Mouse (Mus musculus) forebrain, embryonic 12.5 days (tissue): ENCODE measurements at regions not wholly inside any gene's neighbourhood (a gene's known extent, or its start where the extent isn't known, plus 50 kb on each side); places are given as distances from the start of the nearest gene placed in this dataset.

Experiments used
- ATAC-seq: fragments of 200-750 bp; cut with Nextera tagmentation; 2 replicates; pipeline ENCODE4 v1.8.0; 2017; ENCODE audit warnings: moderate TSS enrichment; ENCODE audit not compliant: low FRiP score
- H3K27ac ChIP-seq: fragments of 300-500 bp; sonication (generic); 2 replicates; pipeline ENCODE4 v1.5.1; 2016; ENCODE audit warnings: mild to moderate bottlenecking
- H3K27me3 ChIP-seq: fragments of 300-500 bp; sonication (generic); 2 replicates; pipeline ENCODE4 v1.6.1; 2016; ENCODE audit warnings: mild to moderate bottlenecking
- H3K36me3 ChIP-seq: fragments of 300-500 bp; sonication (generic); replicated peaks from 2 replicates; pipeline ENCODE4 v1.6.1; 2016; ENCODE audit warnings: mild to moderate bottlenecking
- H3K4me1 ChIP-seq: fragments of 300-500 bp; sonication (generic); 2 replicates; pipeline ENCODE4 v1.6.1; 2016
- H3K4me2 ChIP-seq: fragments of 300-500 bp; sonication (generic); 2 replicates; pipeline ENCODE4 v1.6.1; 2016; ENCODE audit warnings: mild to moderate bottlenecking, moderate library complexity
- H3K4me3 ChIP-seq: fragments of 300-500 bp; sonication (generic); replicated peaks from 2 replicates; pipeline ENCODE4 v1.5.1; 2016; ENCODE audit warnings: mild to moderate bottlenecking
- H3K9ac ChIP-seq: fragments of 300-500 bp; sonication (generic); 2 replicates; pipeline ENCODE4 v1.6.1; 2016; ENCODE audit warnings: mild to moderate bottlenecking
- H3K9me3 ChIP-seq: fragments of 300-500 bp; sonication (generic); 2 replicates; pipeline ENCODE4 v1.6.1; 2016
- WGBS: fragments of 180-500 bp; shearing (Covaris S2); methylation state at CpG from one replicate; pipeline ENCODE4 v1.1.7; 2016; 5-methylcytosine and 5-hydroxymethylcytosine counted together

DNA sequence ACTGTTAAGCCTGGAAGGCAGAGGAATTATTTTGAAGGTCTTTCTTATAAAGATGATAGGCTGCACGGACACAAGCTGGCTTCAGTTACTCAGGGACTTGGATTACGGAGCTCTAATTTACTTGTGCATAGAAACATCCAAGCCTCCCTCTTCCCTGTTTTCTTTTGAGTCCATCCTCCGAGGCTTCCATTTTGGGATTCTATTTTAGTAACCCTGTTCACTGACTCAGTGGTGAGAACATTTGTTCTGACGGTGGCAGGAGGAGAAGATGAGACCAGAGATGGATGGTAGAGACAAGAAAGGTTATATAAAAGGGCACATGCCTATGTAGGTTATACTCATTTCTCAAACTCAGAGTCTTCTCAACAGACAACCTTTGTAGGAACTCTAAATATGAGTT lies 445.4 kb downstream of the Adam3 start:
- H3K4me3 ChIP-seq: no peak overlapping the region
- H3K4me2 ChIP-seq: no peak overlapping the region
- WGBS: 87% methylated on average over 4 of the region's 4 CpGs
- no peak for ATAC-seq
- H3K27ac ChIP-seq: no peak overlapping the region
- no peaks in the 10 kb centered on the region for H3K4me1 ChIP-seq
- no peaks in the 10 kb centered on the region for H3K36me3 ChIP-seq
- no peak overlapping the region for H3K9ac ChIP-seq
- H3K27me3 ChIP-seq: no peaks in the 10 kb centered on the region
- H3K9me3 ChIP-seq: no peaks in the 10 kb centered on the region

DNA sequence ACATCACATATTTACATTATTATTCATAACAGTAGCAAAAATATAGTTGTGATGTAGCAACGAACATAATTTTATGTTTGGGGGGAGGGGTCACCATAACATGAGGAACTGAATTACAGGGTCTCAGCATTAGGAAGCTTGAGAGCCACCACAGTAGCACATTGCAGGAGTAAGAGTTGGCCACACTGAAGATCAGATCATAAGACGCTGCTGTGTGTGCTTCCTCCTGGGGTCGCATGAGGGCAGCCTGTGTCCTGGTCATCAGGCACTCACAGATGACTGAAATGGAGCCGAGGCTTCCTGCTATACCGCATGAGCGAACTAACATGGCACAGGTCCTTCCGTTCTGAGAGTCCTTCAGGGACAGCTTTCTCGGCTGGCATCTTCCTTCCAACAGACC lies 447.3 kb downstream of the Adam3 start:
- Histone ChIP-seq H3K9me3 (no peaks in the 10 kb centered on the region), H3K4me2 (no peak overlapping the region), H3K27me3 (no peaks in the 10 kb centered on the region), H3K4me3 (no peak overlapping the region), H3K36me3 (no peaks in the 10 kb centered on the region), H3K27ac (no peak overlapping the region), H3K4me1 (no peaks in the 10 kb centered on the region), H3K9ac (no peak overlapping the region)
- no peak for ATAC-seq
- 91% methylated on average over 8 of the region's 8 CpGs for WGBS

DNA sequence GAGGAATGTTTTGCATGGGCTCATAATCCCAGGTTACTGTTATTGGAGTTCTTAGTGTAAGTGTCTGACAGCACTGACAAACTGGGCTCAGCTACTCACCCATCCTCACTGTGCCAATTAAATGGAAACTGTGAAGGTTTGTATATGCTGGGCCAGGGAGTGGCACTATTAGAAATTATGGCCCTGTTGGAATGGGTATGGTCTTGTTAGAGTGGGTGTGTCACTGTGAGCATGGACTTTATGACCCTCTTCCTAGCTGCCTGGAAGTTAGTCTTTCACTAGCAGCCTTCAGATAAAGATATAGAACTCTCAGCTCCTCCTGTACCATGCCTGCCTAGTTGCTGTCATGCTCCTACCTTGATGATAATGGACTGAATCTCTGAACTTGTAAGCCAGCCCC lies 464.3 kb downstream of the Adam3 start:
- ATAC-seq: no peak
- Histone ChIP-seq H3K4me1 (no peaks in the 10 kb centered on the region), H3K4me2 (no peak overlapping the region), H3K27me3 (no peaks in the 10 kb centered on the region), H3K4me3 (no peak overlapping the region), H3K27ac (no peak overlapping the region), H3K9ac (no peak overlapping the region), H3K9me3 (no peaks in the 10 kb centered on the region), H3K36me3 (no peaks in the 10 kb centered on the region)

DNA sequence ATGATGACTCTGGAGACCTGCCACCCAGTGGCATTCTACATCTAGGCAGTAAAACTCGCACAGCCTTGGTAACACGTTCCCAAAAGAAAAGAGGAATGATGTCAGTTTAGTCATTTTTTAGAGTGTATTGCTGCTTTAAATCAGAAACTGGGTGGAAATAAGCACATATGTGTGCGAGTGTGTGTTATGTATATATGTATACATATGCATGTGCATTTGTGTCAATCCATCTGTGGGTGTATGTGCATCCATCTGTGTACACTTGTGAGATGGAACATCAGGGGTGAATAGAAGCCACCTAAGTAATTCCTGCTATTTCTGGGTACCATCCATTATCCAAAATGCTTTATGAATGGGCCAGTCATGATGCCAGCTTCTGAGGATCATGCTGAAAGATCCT lies 467.0 kb downstream of the Adam3 start:
- Histone ChIP-seq H3K27ac (no peak overlapping the region), H3K4me2 (no peak overlapping the region), H3K9me3 (no peaks in the 10 kb centered on the region), H3K4me3 (no peak overlapping the region), H3K4me1 (no peaks in the 10 kb centered on the region), H3K27me3 (no peaks in the 10 kb centered on the region), H3K36me3 (no peaks in the 10 kb centered on the region), H3K9ac (no peak overlapping the region)
- no peak for ATAC-seq
- 87% methylated on average over 3 of the region's 3 CpGs for whole genome bisulfite sequencing

DNA sequence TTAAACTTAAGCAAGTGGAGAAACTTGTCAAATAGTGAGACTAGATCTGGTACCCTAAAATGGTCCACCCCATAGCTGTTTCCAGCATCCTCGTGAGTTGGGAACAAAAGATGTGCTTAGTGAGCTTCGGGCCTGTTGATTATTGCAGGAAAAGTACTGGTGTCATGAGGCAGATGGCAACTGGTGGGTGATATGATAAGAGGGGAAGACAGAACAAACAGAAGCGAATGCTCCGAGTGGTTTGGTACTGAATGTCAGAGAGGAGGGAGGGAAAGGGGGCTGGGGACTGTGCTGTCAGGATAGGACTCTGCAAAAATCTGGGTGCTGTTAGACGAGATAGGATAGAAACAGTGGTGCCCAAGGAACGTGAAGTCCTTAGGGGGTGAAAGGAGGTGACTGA lies 483.4 kb downstream of the Adam3 start:
- no peak overlapping the region for H3K4me3 ChIP-seq
- H3K36me3 ChIP-seq: no peaks in the 10 kb centered on the region
- H3K9me3 ChIP-seq: peaks cover 6% of the 10 kb centered on the region; the same call in 1 of the 2 replicates
- no peak for ATAC-seq
- 73% methylated on average over 6 of the region's 6 CpGs for WGBS
- H3K27ac ChIP-seq: no peak overlapping the region
- H3K9ac ChIP-seq: no peak overlapping the region
- H3K4me2 ChIP-seq: no peak overlapping the region
- H3K27me3 ChIP-seq: no peaks in the 10 kb centered on the region
- H3K4me1 ChIP-seq: no peaks in the 10 kb centered on the region

DNA sequence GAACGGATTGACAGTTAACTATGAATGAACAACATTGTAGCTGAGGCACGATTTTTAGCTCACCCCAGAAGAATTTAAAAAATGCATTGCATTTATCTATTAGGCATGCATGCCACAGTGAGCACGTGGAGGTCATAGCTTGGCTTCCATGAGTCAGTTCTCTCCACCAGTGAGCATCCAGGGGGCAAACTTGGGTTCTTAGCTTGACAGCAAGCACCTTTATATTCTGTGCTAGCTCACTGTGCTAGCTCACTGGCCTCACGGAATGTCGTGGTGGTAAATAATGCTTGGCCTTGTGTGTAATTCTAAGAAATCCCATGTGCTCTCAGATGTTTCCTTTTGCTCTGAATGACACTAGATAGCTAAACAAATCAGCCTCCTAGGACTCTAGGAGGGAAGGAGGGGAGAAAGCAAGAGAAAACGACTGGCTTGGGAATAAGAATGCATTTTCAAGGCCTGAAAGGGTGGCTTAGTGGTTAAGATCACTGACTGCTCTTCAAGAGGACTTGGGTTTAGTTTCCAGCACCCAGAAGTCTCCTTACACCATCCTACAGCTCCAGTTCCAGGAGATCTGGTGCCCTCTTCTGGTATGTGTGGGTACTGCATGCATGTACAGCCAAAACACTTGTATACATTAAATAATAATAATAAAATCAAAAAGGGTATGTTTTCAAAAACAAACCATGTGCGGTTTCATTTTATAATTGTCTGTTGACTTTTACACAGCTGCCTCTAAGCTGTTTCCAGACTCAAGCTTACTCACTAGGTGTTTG lies 485.3 kb downstream of the Adam3 start:
- 80% methylated on average over 7 of the region's 7 CpGs for WGBS
- H3K9me3 ChIP-seq: peaks cover 8% of the 10 kb centered on the region; the same call in 1 of the 2 replicates
- H3K36me3 ChIP-seq: no peaks in the 10 kb centered on the region
- no peak overlapping the region for H3K4me3 ChIP-seq
- no peak overlapping the region for H3K9ac ChIP-seq
- H3K4me1 ChIP-seq: no peaks in the 10 kb centered on the region
- no peak for ATAC-seq
- H3K27ac ChIP-seq: no peak overlapping the region
- H3K27me3 ChIP-seq: no peaks in the 10 kb centered on the region
- no peak overlapping the region for H3K4me2 ChIP-seq

DNA sequence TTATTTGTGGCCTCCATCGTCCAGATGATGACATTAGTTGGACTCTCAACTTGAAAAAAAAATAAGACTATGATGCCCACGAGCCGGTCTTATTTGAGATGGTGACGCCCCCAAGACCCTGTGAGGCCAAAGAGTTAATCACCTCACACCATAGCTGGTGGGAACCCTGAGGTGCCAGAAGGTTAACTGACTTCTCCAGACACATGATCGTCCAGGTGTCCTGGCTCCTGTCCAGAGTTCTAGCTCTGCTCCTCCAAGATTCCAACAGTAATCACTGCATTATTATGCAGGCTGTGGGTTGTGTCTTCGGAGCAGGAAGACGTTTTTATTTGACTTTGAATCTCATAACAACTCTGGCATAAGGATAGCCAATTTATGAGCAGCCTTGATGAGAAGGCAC lies 490.7 kb downstream of the Adam3 start:
- Histone ChIP-seq H3K36me3 (no peaks in the 10 kb centered on the region), H3K4me1 (no peaks in the 10 kb centered on the region), H3K9me3 (0 out of 2 replicates have a peak, but pooled peaks cover 3% of the 10 kb centered on the region), H3K9ac (no peak overlapping the region), H3K27ac (no peak overlapping the region), H3K27me3 (no peaks in the 10 kb centered on the region), H3K4me3 (no peak overlapping the region), H3K4me2 (no peak overlapping the region)
- 85% methylated on average over 7 of the region's 7 CpGs for WGBS
- no peak for ATAC-seq

DNA sequence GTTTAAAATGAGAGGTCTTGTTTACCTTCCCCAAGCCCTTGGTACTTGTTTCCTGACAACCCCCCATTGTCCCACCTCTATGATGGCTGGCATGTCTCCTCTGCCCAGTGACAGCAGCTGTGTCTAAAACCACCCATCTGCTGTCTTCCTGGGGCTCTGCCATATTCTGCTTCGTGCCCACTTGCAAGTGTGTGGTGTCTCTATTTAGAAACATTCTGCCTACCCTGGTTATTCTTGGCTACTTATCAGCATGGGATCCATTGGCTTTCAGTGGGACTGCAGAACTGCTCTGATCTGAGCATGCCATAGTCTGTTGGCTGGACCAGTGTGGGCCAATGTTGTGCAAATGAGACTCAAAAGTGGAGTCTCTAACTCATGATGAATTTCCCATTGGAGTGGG lies 497.5 kb downstream of the Adam3 start:
- Histone ChIP-seq H3K9ac (no peak overlapping the region), H3K4me1 (no peaks in the 10 kb centered on the region), H3K9me3 (no peaks in the 10 kb centered on the region), H3K27me3 (no peaks in the 10 kb centered on the region), H3K27ac (no peak overlapping the region), H3K36me3 (no peaks in the 10 kb centered on the region), H3K4me2 (no peak overlapping the region), H3K4me3 (no peak overlapping the region)
- 81% methylated on average over 1 of the region's 1 CpGs for WGBS
- ATAC-seq: no peak

DNA sequence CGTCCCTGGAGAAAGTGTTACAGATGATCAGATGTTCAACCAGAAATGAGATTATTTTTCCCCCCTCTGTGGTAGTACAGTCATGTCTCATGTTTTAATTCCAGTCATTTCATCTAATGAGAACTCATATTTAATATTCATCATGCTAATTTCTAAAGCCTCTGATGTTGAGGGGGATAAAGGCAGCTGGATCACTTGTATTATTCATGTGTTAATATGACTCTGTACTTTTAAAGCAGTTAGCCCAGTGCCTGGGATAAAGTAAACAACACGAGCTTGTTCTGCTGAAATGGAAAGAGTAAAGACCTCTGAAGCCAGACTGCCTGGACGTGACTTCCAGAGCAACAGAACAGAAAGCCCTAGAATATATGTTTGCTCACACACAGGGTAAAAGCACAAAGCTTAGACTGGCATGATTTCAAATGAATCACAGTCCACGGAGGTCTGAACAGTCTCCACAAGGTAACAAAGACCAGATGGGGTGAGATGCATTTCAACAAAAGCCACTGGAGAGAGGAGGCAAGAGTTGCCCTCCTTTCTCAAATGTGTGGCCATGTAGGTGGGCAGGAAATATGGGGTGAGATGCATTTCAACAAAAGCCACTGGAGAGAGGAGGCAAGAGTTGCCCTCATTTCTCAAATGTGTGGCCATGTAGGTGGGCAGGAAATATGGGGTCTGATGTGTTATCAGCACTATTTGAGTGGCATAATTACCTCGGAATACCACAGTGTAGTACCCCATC lies 498.1 kb downstream of the Adam3 start:
- H3K4me1 ChIP-seq: no peaks in the 10 kb centered on the region
- H3K4me2 ChIP-seq: no peak overlapping the region
- no peaks in the 10 kb centered on the region for H3K36me3 ChIP-seq
- no peak for ATAC-seq
- H3K4me3 ChIP-seq: no peak overlapping the region
- no peaks in the 10 kb centered on the region for H3K9me3 ChIP-seq
- no peak overlapping the region for H3K27ac ChIP-seq
- H3K27me3 ChIP-seq: no peaks in the 10 kb centered on the region
- H3K9ac ChIP-seq: no peak overlapping the region
- 71% methylated on average over 5 of the region's 5 CpGs for WGBS

DNA sequence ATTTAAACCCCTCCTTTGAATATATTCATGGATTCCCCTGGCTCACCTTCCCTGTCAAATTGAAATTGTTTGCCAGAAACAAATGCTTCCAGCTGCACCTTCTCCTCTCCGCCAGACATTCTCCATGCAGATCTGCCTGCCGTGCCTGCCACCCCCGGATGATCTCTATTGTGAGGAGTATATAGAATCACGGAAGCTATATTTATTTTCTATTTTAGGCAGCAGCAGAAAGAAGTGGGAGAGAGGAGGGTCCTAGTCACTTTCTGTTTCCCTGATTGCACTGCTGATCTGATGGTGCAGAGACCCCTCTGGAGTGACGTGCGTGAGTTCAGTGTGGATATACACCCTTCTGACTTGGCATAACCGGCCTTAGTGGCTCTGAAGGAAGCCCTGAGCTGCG lies 505.4 kb downstream of the Adam3 start:
- 78% methylated on average over 8 of the region's 8 CpGs for WGBS
- H3K27ac ChIP-seq: no peak overlapping the region
- no peak for ATAC-seq

DNA sequence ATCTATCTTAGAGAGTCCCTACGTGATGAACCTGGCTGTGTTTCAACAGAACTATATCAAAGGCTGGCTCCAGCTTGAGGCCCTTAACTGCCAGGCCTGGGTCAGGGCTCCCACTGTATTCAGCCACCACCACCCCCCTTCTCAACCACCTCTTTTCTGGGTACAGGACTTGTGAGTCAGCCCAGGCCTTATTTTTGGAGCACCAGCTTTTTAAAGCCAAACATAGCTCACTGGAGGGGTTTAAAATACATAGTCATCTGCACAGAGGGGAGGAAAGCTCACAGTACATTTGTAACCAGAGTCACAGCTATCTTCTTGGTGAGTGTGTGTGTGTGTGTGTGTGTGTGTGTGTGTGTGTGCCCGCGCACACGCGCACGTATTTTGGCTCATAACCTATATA lies 509.0 kb downstream of the Adam3 start:
- Histone ChIP-seq H3K27me3 (no peaks in the 10 kb centered on the region), H3K9me3 (no peaks in the 10 kb centered on the region), H3K9ac (no peak overlapping the region), H3K27ac (no peak overlapping the region), H3K4me3 (no peak overlapping the region), H3K36me3 (no peaks in the 10 kb centered on the region), H3K4me2 (no peak overlapping the region), H3K4me1 (no peaks in the 10 kb centered on the region)
- ATAC-seq: no peak
- 94% methylated on average over 6 of the region's 6 CpGs for WGBS

More for the DNA sequence above, 505.4 kb downstream of the Adam3 start:
- Histone ChIP-seq H3K9me3 (no peaks in the 10 kb centered on the region), H3K4me1 (no peaks in the 10 kb centered on the region), H3K4me3 (no peak overlapping the region), H3K27me3 (no peaks in the 10 kb centered on the region), H3K36me3 (no peaks in the 10 kb centered on the region), H3K9ac (no peak overlapping the region), H3K4me2 (no peak overlapping the region)

DNA sequence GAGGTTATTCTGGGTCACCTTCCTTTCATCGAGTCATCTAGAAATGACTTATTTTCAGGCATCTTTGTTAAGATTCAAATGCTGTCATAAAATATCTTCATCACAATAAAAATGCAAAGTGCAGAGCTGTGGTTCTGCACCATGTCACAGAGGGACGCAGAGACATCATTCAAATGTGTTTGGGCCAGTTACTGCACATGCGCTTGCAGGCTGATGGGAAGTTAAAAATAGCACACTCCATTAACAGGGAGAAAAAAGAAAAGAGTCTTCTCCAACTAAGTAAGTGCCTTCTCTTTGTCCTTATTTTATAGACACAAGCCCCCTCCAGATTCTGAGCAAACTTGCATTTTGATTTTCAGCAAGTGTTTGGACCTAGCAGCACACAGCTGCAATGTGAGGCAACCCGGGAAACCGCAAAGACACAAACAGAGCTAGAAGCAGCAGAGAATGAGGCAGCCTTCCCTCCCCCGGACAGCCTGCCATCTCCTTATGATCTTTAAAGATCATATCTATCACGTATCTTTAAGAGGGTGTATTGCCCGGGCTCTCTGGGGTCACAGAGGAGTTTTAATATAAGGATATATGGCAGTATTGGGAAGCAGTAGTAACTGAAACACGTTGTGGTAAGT lies 510.0 kb downstream of the Adam3 start:
- WGBS: 81% methylated on average over 9 of the region's 9 CpGs
- no peak for ATAC-seq
- H3K36me3 ChIP-seq: no peaks in the 10 kb centered on the region

More for the DNA sequence above, 510.0 kb downstream of the Adam3 start:
- Histone ChIP-seq H3K4me3 (no peak overlapping the region), H3K4me1 (no peaks in the 10 kb centered on the region), H3K4me2 (no peak overlapping the region), H3K27ac (no peak overlapping the region), H3K9ac (no peak overlapping the region), H3K9me3 (no peaks in the 10 kb centered on the region), H3K27me3 (no peaks in the 10 kb centered on the region)
